Mouse (Mus musculus): ENCODE measurements around the gene Sapcd1.
A peak's percentile ranks its signal among the peaks of the same experiment; 100 is the strongest.

Gene Sapcd1

GRCm38 (mm10) chr17:35027277-35028068, at the start of gene Sapcd1:
Sapcd1 (minus strand) TSS chr17:35028016.
- DNase-seq (ENCODE audit: low spot score), result no peak

GRCm38 (mm10) chr17:35077285-35077684, 49.5 kb upstream of the Sapcd1 start:
- DNase-seq (ENCODE audit: low spot score), result no peak

DNA sequence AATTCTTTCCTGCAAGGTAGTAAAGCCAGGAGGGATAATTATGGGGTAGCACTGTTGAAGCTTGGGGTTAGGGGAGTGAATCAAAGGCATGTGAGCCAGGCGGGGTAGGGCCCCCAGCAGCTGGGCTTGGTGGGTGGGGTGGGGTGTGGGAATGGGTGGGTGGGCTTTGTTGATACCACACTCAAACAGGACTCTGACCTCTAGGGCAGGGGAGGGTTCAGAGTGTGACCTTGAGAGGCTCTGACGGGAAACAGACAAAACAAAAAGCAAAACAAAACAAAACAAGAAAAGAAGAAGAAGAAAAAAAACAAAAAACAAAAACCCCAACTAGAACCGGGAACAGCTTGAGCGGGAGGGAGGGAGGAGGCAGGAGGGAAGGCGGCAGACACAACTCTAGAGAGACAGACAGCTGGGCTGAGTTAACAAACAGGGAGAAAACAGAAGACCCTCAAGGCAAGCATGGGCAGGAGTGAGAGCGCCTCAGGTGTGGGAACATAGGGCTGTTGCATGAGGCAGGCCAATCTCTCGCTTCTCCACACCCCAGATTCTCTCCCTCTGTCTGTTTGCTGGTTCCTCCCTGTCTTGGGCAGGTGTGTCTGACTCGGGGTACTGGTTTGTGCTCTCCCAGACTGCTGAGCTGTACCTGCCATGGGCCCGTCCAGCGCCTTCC, 48.8 kb upstream of the Sapcd1 start, which contains the start of gene Ly6g6e:
Ly6g6e (plus strand) TSS at position 396 of the 670 bp plus-strand sequence.
- no peak for DNase-seq (ENCODE audit: low spot score)

DNA sequence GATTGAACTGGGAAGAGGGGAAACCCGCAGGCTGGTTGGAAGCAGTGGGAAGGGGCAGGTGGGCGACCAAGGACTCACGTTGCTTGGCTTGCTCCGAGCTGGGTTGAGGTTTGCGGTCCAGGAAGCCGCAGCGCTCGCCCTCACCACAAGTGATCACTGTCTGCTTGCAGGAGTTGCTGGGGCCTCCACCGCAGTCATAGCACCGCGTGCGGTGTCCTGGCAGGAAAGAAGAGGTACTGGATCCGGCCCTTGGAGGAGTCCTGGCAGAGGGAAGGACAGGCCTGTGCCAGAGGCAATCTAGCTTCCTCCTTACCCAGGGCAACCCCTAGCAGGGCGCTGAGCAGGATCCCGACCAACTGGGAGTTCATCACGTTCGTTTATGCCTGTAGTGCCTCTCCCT, 46.3 kb upstream of the Sapcd1 start:
- DNase-seq (ENCODE audit: low spot score), result no peak

DNA sequence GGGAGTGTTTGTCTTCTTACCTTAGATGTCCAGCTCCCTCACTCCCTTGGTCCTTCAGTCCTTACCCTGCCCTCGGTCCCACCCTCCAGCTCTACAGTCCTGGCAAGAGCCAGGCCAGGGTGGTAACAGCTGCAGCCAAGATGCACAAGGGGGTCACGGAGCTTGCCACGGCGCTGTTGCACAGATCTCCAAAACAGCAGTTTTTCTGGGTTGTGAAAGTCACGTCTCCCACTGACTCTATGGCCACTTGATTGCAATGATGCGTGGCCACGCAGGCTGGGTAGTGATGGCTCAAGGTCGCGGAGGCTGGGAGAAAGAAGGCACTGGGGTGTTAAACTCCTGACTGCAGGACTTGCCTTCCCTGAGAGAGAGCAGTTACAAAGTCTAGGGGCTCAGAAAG, 43.6 kb upstream of the Sapcd1 start:
- DNase-seq (ENCODE audit: low spot score), result no peak

DNA sequence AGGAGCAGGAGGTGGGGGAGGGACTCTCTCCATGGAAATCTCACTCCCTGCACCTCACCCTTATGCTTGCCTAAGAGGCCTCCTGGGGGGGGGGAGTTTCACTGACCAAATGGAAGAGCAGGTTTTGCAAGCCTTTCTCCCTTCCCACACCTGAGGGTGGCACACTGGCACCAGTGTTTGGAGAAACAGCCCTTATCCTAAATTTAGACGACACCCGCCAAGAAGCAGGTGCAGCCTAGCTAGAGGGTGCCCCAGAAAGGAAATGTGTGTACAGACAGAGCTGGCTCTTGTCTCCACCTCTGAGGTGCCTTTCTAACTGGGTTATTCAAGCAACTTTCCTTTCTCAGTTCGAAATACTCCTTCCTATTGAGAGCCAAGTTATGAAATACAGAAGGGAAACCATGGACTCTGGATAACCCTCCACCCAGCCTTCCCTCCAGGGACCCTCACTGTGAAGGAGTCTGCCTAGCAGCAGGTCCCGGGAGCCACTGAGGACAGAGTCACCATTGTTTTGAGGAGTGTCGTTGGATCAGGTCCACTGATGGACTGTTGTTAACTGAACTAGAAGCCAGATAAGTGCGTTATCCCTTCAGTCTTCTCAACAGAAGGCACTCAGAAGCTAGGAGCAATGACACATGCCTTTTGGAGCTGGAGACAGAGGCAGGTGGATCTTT, 42.9 kb upstream of the Sapcd1 start:
- DNase-seq (ENCODE audit: low spot score), result no peak

DNA sequence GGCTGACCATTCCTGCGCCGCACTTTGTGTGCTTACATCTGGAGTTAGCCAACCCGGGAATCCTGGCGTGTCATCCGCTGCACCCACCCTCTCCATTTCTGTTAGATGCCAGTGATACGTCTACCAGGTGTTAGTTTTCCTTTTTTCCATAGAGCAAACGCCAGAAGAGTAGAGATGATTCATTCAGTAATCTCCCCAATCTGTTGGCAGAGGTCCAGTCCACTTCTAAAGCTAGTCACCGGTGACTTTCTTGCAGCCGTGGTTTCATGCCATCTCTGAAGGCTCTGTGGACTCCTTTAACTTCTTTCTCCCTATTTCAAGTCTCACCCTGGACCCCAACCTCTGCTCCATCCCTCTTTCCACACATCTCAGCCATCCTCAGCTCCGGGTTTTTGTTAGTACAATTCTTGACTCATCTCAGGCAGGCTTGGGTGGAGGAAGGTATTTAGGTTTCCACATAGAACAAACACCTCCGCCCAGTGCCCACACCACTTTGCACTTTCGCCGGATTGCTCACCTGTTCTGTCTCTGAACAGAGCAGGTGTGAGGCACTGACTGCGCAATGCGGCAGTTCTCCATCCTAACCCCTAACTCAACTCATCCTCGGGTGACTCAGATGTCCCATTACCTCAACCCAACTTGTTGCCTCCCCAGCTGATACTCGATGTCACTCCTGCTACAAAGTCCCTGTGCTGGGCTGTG, 40.5 kb upstream of the Sapcd1 start:
- no peak for DNase-seq (ENCODE audit: low spot score)

DNA sequence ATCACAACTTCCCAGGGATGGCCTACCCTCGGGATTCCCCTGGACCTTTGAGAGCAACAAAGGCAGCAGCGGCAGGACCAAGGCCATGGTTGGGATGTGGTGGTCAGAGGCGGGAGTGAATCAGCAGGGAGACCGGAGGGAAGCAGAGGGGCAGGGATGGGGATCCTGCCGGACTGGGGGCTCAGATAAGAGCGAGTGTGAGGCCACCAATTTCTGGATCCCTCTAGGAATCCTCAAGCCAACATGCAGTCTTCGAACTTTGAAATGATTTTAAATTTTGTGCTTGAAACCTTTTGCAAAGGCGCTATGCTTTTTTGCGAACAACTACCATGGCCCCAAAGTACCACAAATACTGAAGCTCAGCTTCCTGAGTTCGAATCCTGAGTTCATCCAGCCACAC, 38.3 kb upstream of the Sapcd1 start, which contains the start of gene Mpig6b:
Mpig6b (minus strand) TSS at position 101 of the 400 bp plus-strand sequence.
- no peak for DNase-seq (ENCODE audit: low spot score)

GRCm38 (mm10) chr17:35064951-35065947, 37.4 kb upstream of the Sapcd1 start, which contains the start of gene Ly6g6c:
Ly6g6c (plus strand) TSS chr17:35065388.
- DNase-seq (ENCODE audit: low spot score), result no peak

DNA sequence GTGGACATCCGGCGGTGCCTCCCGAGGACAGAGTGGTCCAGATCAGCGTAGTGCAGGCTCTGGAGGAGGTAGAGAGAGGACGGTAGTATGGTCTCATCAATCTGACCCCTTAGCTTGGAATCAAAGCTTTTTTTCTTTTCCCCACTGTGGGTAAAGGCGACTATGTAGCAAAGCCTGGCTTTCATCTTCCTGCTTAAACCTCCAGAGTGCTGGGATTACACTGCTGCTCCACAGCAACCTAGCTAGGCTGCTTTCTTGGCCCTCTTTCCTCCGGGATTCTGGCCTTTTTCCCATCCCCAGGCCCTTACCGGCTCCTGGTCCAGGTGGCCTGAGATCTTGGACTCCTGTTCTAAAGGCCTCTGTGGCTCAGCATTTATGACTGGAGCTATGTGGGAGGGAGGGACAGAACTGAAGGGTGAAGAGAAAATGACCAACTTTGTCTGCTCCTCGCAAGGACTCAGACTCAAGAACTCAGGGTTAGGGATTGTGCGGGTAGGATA, 36.6 kb upstream of the Sapcd1 start:
- no peak for DNase-seq (ENCODE audit: low spot score)

GRCm38 (mm10) chr17:35063466-35063865, 35.6 kb upstream of the Sapcd1 start:
- DNase-seq (ENCODE audit: low spot score), result no peak

- no peak for DNase-seq (ENCODE audit: low spot score)
These were observed 33.5 kb upstream of the Sapcd1 start for GRCm38 (mm10) chr17:35061299-35061698.

DNA sequence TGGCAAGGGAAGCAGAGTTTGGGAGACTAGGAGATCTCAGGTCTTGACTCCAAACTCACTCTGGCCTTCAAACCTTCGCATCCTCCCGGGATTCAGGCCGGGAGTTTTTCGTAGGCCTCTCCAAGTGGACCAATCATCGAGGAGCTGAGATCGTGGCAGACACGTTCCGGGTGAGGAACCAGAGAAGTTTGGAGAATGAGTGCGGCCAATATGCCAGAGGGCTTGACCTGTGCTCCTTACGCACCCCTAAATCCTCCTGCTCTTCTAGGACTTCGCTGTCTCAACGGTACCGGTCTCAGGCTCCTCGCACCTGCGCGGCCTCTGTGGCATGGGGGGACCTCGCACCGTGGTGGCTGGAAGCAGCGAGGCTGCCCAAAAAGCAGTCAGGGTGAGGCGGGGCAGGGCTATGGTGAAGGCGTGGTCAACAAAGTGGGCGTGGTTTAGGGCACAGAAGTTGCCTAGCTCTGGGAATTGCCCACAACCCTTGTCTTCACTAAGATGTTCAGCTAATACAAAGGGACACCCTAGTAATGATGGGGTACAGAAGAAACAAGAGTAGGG, 33.0 kb upstream of the Sapcd1 start:
- no peak for DNase-seq (ENCODE audit: low spot score)

GRCm38 (mm10) chr17:35060071-35060470, 32.3 kb upstream of the Sapcd1 start:
- DNase-seq (ENCODE audit: low spot score), result no peak

DNA sequence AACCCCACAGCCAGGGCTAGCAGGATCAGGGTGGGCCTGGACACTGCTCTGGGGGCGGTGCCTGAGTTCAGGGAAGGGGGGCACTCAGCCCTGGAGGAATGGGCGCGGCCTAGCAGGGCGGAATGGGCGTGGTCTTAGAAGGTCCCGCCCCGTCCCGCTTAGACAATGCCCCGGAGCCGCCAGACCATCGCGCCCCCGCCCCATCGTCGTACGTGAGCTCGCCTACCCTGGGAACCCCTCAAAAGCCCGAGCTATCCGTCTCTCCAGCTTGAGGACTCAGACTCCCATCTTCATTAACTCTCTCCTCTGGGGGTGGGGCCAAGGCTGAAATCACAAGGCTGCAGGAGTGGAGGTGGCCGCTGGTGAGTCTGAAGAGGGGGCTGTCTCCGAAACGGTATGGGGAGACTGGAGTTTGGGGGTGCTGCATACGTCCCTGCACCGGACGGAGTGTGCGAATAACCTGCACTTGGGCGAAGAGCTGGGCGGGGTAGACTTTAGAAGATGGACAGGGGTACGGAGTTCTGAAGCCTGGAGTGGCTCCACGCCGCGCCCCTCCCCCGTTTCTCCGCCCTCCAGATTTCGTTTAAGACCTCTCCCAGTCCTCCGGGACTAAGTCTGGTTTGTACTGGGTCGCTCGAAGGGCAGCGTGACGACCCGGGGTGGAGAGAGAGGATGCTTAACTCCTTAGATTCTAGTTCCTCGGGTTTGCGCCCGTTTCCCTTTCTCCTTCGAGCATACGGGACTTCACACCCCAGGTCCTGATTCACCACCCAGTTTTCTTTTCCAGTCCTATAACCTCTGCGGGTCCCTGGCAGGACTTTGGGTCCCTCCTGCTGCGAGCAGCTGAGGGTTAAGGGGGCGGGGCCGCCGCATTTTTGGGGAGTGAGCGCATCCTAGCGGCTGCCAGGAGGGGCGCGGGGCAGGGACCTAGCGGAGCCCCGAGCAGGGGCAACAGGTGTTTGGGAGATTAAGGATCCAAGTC, 31.4 kb upstream of the Sapcd1 start, which contains the start of gene Ddah2:
Ddah2 (plus strand) TSS at position 125 of the 982 bp plus-strand sequence.
- peak; percentile 74 for DNase-seq (ENCODE audit: low spot score)

GRCm38 (mm10) chr17:35058316-35058715, 30.5 kb upstream of the Sapcd1 start:
- DNase-seq (ENCODE audit: low spot score), result no peak

- DNase-seq (ENCODE audit: low spot score), result no peak
These were observed 29.3 kb upstream of the Sapcd1 start for GRCm38 (mm10) chr17:35057090-35057489.

DNA sequence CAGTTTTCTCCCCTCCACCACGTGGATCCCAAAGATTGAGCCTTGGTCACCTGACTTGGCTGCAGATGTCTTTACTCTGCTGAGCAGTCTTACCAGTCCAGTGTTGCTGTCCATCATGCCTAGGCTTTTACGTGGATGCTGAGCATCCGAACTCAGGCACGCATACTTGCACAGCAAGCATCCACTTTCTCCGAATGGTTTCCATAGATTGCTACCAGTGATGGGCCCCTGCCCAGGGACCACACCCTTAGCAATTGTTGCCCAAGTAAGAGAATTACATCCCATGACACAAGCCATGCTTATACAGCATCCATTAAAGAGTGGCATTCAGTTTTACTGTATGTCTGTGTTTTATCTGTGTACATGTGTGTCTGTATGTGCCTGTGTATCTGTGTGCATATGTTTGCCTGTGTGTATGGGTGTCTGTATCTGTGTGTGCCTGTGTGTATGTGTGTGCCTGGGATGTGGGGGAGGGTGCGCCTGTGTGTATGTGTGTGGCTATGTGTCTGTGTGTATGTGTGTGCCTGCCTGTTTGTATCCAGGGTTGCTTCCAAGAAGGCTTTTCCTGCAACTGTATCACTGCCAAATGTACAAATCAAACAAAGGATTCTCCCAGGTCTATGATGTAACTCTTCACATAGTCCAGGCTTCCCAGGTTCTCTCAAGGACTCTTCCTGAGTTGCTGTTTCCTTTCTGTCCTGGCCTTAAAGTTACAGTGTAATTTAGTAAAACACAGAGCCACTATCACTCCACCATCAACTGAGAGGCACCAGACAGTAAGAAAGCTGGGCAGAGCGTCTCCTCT, 28.1 kb upstream of the Sapcd1 start:
- DNase-seq (ENCODE audit: low spot score), result no peak
